Mouse (Mus musculus) embryonic fibroblast, embryonic 13.5 days (primary cell): ENCODE data around the gene Mfap1a.
A peak's percentile ranks its signal among the peaks of the same experiment; 100 is the strongest.
"Not testable (repeated sequence)": the region's sequence is repeated elsewhere in the genome, so short reads cannot be mapped to it uniquely, and the experiment has no call there.

Experiments
- CTCF ChIP-seq: IDR thresholded peaks from 2 replicates; pipeline ENCODE4 v1.5.1; 2011; ENCODE audit warnings: mild to moderate bottlenecking, control low read depth, low read length, moderate library complexity, borderline replicate concordance; ENCODE audit not compliant: insufficient read depth
- POLR2A ChIP-seq: IDR thresholded peaks from 2 replicates; pipeline ENCODE4 v1.6.1; 2011; ENCODE audit warnings: low read depth, mild to moderate bottlenecking, control low read depth, low read length, moderate library complexity

- TF ChIP-seq CTCF: not testable (repeated sequence)
- TF ChIP-seq POLR2A: peak; percentile 96
Observed at GRCm38 (mm10) chr2:121505942-121506882, at the start of gene Mfap1a, which contains the start of gene Wdr76.
